Mouse (Mus musculus): ENCODE measurements around the gene Plcb1. TPM values are rescaled to one million over a fixed set of nuclear protein-coding genes. Genes with fewer than 3 reads are reported as not detected.
"Not testable (repeated sequence)": the region's sequence is repeated elsewhere in the genome, so short reads cannot be mapped to it uniquely, and the experiment has no call there.

Gene Plcb1
- polyA plus RNA-seq, 1 experiment from 2014 or later = 1.5 TPM

- no peak for DNase-seq (ENCODE audit: low spot score)
These were observed 519.3 kb downstream of the Plcb1 start for GRCm38 (mm10) chr2:135305186-135305585.

GRCm38 (mm10) chr2:135305736-135306471 lies 520.0 kb downstream of the Plcb1 start:
- no peak for DNase-seq (ENCODE audit: low spot score)

GRCm38 (mm10) chr2:135306472-135306771 lies 520.6 kb downstream of the Plcb1 start:
- no peak for DNase-seq (ENCODE audit: low spot score)

GRCm38 (mm10) chr2:135307787-135308186 lies 521.9 kb downstream of the Plcb1 start:
- DNase-seq (ENCODE audit: low spot score) = no peak

- DNase-seq (ENCODE audit: low spot score) = no peak
These were observed 530.1 kb downstream of the Plcb1 start for GRCm38 (mm10) chr2:135315980-135316379.

GRCm38 (mm10) chr2:135318136-135318535 lies 532.3 kb downstream of the Plcb1 start:
- DNase-seq (ENCODE audit: low spot score) = no peak

GRCm38 (mm10) chr2:135323276-135323954 lies 537.5 kb downstream of the Plcb1 start:
- DNase-seq (ENCODE audit: low spot score) = no peak

GRCm38 (mm10) chr2:135323955-135324302 lies 538.1 kb downstream of the Plcb1 start:
- peak; percentile 13 for DNase-seq (ENCODE audit: low spot score)

GRCm38 (mm10) chr2:135328756-135329155 lies 542.9 kb downstream of the Plcb1 start:
- DNase-seq (ENCODE audit: low spot score) = peak; percentile 34

- peak; percentile 49 for DNase-seq (ENCODE audit: low spot score)
These were observed 544.1 kb downstream of the Plcb1 start for GRCm38 (mm10) chr2:135329782-135330545.

GRCm38 (mm10) chr2:135331868-135332267 lies 546.0 kb downstream of the Plcb1 start:
- DNase-seq (ENCODE audit: low spot score) = no peak

GRCm38 (mm10) chr2:135356311-135356710 lies 570.4 kb downstream of the Plcb1 start:
- peak; percentile 19 for DNase-seq (ENCODE audit: low spot score)

- DNase-seq (ENCODE audit: low spot score) = peak; percentile 30
These were observed 575.9 kb downstream of the Plcb1 start for GRCm38 (mm10) chr2:135361798-135362197.

- DNase-seq (ENCODE audit: low spot score) = no peak
These were observed 577.1 kb downstream of the Plcb1 start for GRCm38 (mm10) chr2:135362948-135363347.

GRCm38 (mm10) chr2:135370259-135370835 lies 584.5 kb downstream of the Plcb1 start:
- DNase-seq (ENCODE audit: low spot score) = no peak

- DNase-seq (ENCODE audit: low spot score) = not testable (repeated sequence)
These were observed 594.9 kb downstream of the Plcb1 start for GRCm38 (mm10) chr2:135380796-135381195.

- no peak for DNase-seq (ENCODE audit: low spot score)
These were observed 595.5 kb downstream of the Plcb1 start for GRCm38 (mm10) chr2:135381396-135381795.

- no peak for DNase-seq (ENCODE audit: low spot score)
These were observed 602.1 kb downstream of the Plcb1 start for GRCm38 (mm10) chr2:135387990-135388389.

- no peak for DNase-seq (ENCODE audit: low spot score)
These were observed 608.8 kb downstream of the Plcb1 start for GRCm38 (mm10) chr2:135394698-135395097.

- no peak for DNase-seq (ENCODE audit: low spot score)
These were observed 610.5 kb downstream of the Plcb1 start for GRCm38 (mm10) chr2:135396375-135396774.

GRCm38 (mm10) chr2:135397970-135398369 lies 612.1 kb downstream of the Plcb1 start:
- no peak for DNase-seq (ENCODE audit: low spot score)

- DNase-seq (ENCODE audit: low spot score) = no peak
These were observed 613.9 kb downstream of the Plcb1 start for GRCm38 (mm10) chr2:135399760-135400159.
